Mouse (Mus musculus) left cerebral cortex, adult 2 months (tissue): ENCODE measurements around the gene Lipt1. TPM values are rescaled to one million over a fixed set of nuclear protein-coding genes. Genes with fewer than 3 reads are reported as not detected.

Source experiments
- DNase-seq, 2 experiments: peaks; one replicate each; pipeline ENCODE4 v3.0.0; 2021 to 2022; ENCODE audit warnings: low spot score in 2 of 2, mixed read lengths in 1 of 2; ENCODE audit errors: extremely low spot score in 1 of 2
- H3K27ac ChIP-seq: fragments of 200-600 bp; 2 replicates; pipeline ENCODE4 v1.8.1; 2022
- H3K4me3 ChIP-seq: fragments of 200-600 bp; 2 replicates; pipeline ENCODE4 v1.8.1; 2022
- CTCF ChIP-seq: fragments of 200-600 bp; IDR thresholded peaks from 2 replicates; pipeline ENCODE4 v1.8.1; 2022; ENCODE audit warnings: antibody characterized with exemption, mild to moderate bottlenecking, moderate library complexity
- intact Hi-C: fragments of 180-260 bp; cut with DNase I; formaldehyde crosslinking; loops from one replicate; pipeline ENCODE4 v1.15.1; 2025
- long read RNA-seq, 2 experiments: library from polyadenylated mRNA; stranded (forward); transcript quantifications; one replicate each; pipeline ENCODE4 v2.0.0; 2021; ENCODE audit warnings: borderline mapping rate in 2 of 2
- total RNA-seq, 2 experiments: library from RNA; stranded (reverse); gene quantifications; 2 replicates each; pipeline ENCODE4 v1.2.3; 2021

Gene Lipt1
- 10 to 100 TPM in 1 of 2 experiments, 1 to 10 TPM in 1; 9.5 to 10.9 TPM for total RNA-seq
- long read RNA-seq, experiment 1, partial matches to known transcripts = 0 of 1 reads
- long read RNA-seq, experiment 1, other reads (novel, unspliced or antisense) = 0 of 1 reads
- long read RNA-seq, experiment 2, partial matches to known transcripts = 0 of 2 reads
- long read RNA-seq, experiment 2, other reads (novel, unspliced or antisense) = 0 of 2 reads

DNA sequence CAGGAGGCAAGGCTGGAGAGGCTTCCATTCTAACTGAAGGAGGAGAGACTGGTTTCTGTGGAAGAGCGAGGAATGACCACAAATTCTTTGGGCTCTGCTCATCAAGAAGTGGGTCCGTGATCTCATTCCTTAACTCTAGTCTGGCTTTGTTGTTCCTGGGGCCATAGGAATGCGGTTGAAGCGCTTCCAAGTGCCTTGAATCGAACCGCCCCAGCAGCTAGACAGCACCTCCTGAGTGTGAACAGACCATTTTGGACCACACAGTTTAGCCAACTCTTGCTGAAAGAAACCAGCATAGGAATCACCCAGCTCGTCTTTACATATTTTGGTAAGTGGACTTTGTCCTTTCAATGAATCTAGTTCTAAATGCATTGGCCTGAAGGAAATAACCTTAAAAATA is at the start of gene Lipt1:
Gene Lipt1 (plus strand): TSS at position 35 of the 400 bp plus-strand sequence.
- intact Hi-C loops = no loop called here
- no peak for DNase-seq
- peak within 1 kb of the TSS; percentile 66 for H3K27ac ChIP-seq
- TF ChIP-seq CTCF = no peak
- H3K4me3 ChIP-seq = peak within 1 kb of the TSS; percentile 58

DNA sequence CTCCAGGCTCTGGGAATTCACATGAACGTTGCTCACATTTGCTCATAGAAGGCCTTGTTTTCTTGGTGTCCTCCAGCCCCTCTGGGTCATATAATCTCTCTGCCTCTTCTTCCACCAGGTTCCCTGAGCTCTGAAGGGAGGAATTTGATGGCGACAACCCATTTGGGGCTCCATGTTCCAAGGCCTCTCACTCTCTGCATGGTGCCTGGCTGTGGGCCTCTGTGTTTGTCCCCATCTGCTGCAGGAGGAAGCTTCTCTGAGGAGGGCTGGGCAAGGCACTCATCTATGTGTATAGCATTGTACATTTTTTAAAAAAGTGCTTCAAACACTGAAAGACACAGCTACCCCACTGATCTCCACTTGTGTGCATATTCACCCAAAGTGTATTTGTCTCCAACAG is 39.9 kb upstream of the Lipt1 start:
- H3K27ac ChIP-seq = no peak overlapping the region
- no peak for DNase-seq
- intact Hi-C loops = no loop called here
- TF ChIP-seq CTCF = no peak
- no peak overlapping the region for H3K4me3 ChIP-seq

DNA sequence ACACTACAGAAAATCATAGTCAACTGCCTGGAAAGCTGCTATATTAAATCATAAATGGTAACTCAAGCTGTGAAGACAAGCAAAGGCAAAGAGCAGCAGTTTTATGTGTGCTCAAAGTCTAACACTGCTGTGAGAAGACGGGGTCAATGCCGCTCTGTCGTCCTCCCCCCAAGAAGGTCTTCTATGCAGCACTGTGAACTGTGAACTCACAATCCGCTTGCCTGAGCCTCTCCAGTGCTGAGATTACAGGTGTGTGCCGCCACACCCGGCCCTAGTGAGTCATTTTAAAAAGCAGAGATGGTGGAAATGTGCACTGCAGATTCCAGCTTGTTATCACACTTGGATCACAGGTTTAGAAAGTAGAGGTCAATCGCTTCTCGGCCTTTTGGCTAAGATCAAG is 24.7 kb upstream of the Lipt1 start:
- DNase-seq = no peak
- TF ChIP-seq CTCF = no peak
- Histone ChIP-seq H3K27ac (no peak overlapping the region), H3K4me3 (no peak overlapping the region)
- intact Hi-C loops = no loop called here

DNA sequence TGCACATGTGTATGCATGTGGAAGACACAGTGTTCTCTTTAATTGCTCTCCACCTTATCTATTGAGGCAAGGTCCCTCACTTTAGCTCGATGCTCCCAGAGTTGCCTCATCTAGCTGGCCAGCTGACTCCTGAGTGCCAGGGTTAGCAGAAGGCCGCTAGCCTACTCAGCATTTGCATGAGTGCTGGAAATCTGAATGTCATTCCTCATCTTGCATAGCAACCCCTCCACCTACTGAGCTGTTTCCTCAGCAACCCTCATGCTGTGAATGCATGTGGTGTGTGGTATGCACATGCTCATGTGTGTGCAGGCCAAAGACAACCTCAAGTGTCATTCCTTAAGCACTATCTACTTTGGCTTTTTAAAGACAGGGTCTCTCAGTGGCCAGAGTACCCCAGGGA is 20.8 kb upstream of the Lipt1 start:
- TF ChIP-seq CTCF = no peak
- intact Hi-C loops = no loop called here
- Histone ChIP-seq H3K27ac (no peak overlapping the region), H3K4me3 (no peak overlapping the region)
- DNase-seq = no peak

DNA sequence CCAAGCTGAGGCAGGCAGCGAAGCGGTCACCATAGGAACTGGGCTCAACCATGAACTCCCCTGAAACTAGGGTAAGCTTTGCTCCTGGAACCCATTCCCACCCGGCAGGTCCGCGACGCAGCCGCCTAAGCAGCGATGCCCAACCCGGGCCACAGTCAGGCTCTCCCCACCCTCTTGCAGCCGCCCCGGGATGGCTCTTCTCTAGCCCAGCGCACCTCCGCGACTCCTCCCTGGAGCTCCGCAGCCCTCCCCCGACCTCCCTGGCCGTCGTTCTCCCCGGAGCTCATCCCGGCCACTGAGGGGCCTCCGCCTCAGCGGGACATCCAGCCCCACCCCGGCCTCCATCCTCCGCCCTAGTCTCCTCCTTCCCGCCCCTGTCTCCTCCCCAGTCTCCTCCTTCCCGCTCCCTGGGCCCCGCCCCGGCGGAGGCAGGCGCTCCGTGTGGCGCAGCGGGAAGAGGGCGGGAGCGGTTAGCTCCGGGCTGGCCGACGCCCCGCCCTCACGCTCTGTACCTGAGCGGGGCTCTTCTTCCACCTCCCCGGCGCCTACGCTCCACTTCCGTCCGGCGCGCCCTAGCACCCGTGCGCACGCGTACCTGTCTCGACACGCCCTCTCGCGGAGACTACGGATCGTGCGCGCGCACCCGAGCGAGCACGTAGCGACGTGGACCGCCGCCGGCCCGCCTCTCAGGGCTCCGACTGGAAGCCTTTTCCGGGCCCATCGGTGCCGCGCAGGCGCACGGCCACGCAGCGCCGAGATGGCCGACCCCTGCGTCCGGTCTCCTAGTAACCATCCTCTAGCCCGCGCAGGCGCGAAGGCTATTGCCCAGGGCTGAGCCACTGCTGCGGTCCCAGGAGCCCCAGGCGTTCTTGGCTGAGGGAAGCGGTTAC is 6.8 kb upstream of the Lipt1 start:
- Histone ChIP-seq H3K4me3 (peak overlapping the region; percentile 80), H3K27ac (peak overlapping the region; percentile 96)
- peak; percentile 44 for TF ChIP-seq CTCF
- intact Hi-C loops = loop anchor here (1.0 to 5.0 kb wide), 4 partner anchors 26 to 187 kb away; partner anchors contain the start of genes Mitd1 and Mrpl30
- peak; percentile 100 for DNase-seq

DNA sequence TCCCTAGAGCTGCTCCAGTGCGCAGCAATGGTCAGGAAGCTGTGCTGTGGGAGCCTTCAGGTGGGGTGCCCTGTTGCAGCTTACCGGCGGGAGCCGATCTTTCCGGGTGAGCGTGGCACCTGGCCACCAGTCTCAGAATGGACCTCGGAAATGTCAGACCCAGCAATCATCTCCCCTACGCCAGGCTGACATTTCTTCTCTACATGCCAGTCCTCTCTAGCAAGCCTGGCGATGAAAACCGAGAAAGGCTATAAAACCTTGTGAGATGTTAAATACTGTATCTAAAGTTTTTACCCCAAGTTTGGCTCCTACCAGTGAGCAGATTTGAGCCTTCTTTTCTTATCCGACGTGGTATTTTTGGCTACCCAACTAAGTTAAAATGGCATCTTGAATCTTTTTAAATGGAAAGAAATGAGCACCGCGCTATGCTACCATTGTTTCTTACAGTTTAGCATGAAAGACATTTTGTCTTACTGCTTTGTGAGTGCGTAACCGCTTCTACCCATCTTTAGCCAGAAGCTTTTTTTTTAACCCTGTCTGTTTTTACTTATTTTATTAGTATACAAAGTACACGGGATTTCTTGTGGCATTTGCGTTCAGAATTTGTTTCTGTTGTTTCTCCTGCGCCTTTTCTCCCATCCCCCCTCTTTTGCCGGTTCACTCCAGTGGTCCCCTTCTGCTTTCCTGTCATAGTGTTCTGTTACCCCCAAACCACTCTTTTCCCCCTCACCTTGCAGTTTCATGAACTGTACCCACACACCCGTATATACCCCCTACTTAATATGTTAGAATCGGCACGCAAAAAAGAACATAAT is 5.9 kb upstream of the Lipt1 start:
- Histone ChIP-seq H3K4me3 (peak overlapping the region; percentile 80), H3K27ac (peak overlapping the region; percentile 96)
- intact Hi-C loops = loop anchor here (1.0 to 5.0 kb wide), 4 partner anchors 25 to 188 kb away; partner anchors contain the start of genes Mitd1 and Mrpl30
- DNase-seq = no peak
- no peak for TF ChIP-seq CTCF

DNA sequence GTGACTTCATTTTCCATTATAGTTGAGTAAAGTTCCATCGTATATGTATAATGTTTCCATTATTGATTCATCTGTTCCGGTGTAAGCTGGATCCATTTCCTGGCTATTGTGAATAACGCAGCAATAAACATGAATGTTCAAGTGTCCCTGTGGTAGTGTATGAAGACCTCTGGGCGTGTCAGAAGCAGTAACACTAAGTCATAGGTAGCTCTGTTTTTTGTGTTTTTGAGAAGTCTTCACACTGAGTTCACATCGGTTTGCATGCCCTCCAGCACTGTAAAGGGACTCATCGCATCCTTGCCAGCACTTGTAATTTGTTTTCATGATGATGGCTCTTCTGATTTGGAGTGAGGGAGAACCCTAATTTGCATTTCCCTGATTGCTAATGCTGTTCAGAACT is 5.3 kb upstream of the Lipt1 start, which contains the start of gene Tsga10:
Gene Tsga10 (minus strand): TSS at position 144 of the 400 bp plus-strand sequence.
- intact Hi-C loops = loop anchor here (5.0 kb wide), 1 partner anchor 189 kb away; no protein-coding TSS in a partner anchor
- H3K4me3 ChIP-seq = peak within 1 kb of the TSS; percentile 80

DNA sequence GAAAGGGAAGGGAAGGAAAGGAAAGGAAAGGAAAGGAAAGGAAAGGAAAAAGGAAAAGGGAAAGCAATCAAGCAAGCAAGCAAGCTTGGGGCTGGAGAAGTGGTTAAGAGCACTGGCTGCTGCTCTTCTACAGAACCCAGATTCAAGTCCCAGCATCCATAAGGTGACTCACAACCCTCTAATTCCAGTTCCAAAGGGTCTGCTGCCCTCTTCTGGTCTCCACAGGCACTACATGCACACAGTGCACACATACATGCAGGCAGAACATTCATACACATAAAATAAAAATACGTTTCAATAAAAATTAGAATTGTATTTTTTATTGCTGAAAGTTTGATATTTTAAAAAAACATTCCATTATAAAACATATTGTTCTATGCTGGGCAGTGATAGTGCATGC is 4.5 kb upstream of the Lipt1 start:
- no peak overlapping the region for H3K4me3 ChIP-seq
- no peak overlapping the region for H3K27ac ChIP-seq
- peak; percentile 68 for TF ChIP-seq CTCF
- intact Hi-C loops = loop anchor here (5.0 kb wide), 1 partner anchor 190 kb away; no protein-coding TSS in a partner anchor
- DNase-seq = peak in 1 of 2 experiments; percentile 31

More for the DNA sequence above, 5.3 kb upstream of the Lipt1 start, which contains the start of gene Tsga10:
- H3K27ac ChIP-seq = peak within 1 kb of the TSS; percentile 96
- no peak for DNase-seq
- no peak for TF ChIP-seq CTCF

DNA sequence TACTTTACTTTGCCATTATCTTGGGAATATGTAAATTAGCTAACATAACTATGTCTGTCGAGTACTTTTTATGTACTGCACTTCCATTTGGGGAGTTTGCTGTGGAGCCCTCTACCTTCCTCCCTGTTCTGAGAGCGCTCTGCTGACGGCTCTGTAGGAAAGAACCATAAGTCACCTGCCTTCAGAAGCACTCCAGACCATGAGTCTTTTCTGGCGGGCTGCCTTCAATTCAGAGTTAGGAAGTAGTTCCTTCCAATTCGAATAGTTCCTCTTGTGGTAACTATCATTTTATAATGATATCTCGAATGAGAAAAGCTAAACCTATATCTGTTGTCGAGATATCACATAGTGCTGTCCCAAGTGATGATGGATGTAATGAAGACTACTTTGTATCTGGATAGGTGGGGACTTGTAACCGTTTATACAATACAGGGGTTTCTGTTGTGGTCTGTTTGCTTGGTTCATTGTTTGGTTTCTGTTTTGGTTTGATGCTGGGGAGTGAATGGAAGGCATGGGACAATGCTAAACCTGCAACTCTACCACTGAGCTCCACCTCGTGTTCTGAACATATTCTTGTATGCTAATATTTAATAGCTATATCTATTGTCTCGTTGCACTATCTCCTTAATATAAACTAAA is 3.7 kb upstream of the Lipt1 start:
- H3K27ac ChIP-seq = no peak overlapping the region
- TF ChIP-seq CTCF = no peak
- H3K4me3 ChIP-seq = no peak overlapping the region
- intact Hi-C loops = loop anchor here (5.0 kb wide), 1 partner anchor 191 kb away; no protein-coding TSS in a partner anchor
- no peak for DNase-seq

DNA sequence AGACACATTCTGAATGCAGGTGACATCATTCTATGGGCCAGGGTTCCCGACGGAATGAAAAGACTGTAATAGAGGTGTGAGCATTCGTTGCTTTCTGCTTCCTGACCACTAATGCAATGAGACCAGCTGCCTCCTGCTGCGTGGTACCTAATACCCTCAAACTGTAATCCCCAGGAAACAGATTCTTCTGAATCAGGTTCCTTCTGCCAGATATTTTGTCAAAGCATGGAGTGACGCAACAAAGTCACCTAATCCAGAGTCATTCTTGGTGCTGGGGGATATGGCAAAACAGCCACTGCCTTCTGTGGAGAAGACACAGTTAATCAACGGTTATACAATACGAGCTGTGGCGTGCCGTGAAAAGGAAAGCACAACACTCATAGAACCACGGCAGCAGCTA is 2.9 kb upstream of the Lipt1 start:
- DNase-seq = no peak
- Histone ChIP-seq H3K27ac (no peak overlapping the region), H3K4me3 (no peak overlapping the region)
- no peak for TF ChIP-seq CTCF
- intact Hi-C loops = loop anchor here (5.0 kb wide), 1 partner anchor 191 kb away; no protein-coding TSS in a partner anchor

DNA sequence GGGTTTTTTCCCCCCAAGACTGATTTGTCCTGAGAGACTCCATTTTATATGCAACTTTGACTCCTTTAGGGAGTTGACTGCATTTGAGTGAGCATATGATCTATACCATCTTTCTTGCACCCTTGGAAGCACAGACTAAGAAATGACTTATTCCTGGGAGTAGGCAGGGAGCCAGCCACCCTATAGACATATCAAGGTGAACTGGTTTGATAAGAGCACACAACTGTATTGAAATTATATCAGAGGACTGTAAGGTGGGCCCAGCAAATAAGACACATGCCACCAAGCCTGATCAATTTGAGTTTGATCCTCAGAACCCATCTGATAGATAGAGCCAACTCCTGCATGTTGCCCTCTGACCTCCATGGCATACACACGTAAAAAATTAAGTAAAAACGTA is 2.2 kb upstream of the Lipt1 start:
- no peak overlapping the region for H3K4me3 ChIP-seq
- no peak overlapping the region for H3K27ac ChIP-seq
- intact Hi-C loops = loop anchor here (5.0 kb wide), 1 partner anchor 192 kb away; no protein-coding TSS in a partner anchor
- no peak for DNase-seq
- no peak for TF ChIP-seq CTCF
